Mouse (Mus musculus) thymus, postnatal 4 days (tissue): ENCODE data around the gene Pou2f3.

Experiments
- DNase-seq: peaks from one replicate; pipeline ENCODE4 v3.0.0; 2021

The Pou2f3 gene

GRCm38 (mm10) chr9:43230886-43231285 lies 20.7 kb upstream of the Pou2f3 start:
- no peak for DNase-seq

- DNase-seq, result no peak
Observed at GRCm38 (mm10) chr9:43229962-43230361, 19.8 kb upstream of the Pou2f3 start.

- DNase-seq, result no peak
Observed at GRCm38 (mm10) chr9:43229398-43229895, 19.3 kb upstream of the Pou2f3 start.

DNA sequence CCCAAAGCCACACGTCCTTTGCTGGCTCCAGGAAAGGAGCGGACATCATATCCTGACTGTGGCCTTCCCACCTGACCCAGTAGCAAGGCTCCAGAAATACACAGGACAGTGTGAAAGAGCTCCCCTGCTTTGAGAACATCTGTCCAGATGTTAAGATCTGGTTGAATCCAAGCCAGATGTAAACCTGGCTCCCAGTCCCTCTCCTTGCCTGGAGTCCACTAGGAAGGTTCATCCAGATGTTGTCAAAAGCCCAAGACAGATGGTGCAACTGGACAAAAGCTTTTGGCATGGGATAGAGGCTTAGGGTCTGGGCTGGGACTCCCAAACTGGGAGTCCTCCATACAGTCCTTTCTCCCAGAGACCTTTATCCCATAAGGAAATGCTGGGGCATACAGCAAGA lies 18.6 kb upstream of the Pou2f3 start:
- DNase-seq, result no peak

DNA sequence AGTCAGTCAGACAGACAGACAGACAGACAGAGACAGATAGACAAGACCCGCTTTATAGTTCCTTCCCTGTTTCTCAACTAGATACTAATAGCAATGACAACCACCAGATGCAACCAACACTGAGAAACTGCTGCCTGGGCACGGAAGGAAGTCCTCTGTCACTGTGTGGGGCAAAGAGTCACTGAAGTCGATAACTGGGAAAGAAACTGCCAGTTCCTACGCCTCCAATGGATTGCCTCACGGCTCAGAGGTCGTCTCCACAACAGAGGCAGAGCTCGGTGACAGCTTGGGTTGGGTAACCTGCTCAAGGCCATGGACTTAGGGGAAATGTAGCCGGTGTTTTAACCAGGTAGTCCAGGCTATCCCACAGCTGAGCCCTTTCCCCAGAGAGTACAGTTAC lies 17.5 kb upstream of the Pou2f3 start:
- DNase-seq, result no peak

DNA sequence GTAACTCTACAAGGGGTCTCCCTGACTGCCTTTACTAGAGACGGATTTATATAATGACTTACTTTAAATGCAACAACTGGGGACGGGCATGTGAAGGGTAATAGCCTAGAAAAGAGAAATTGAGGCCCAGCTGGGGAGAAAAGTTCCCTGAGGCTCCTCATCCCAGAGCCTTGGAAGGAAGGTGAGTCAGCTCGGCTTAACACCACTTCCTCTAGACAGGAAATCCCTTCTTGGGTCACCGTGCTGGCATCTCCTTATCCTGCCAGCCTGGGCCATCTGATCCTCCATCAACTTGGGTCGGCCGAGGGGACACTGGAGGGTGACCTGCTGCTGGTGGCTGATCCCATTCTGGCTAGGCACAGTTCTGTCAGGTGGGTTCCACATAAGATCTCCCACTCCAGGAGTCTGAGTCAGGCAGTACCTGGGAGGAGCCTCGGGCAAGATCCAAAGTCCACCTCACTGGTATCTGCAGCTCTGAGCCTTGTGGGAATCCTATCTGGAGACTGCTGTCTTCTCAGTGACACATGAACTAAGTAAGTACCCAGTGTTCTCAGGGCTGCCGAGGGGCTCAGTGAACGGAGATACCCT lies 16.5 kb upstream of the Pou2f3 start:
- no peak for DNase-seq

- DNase-seq, result no peak
Observed at GRCm38 (mm10) chr9:43225481-43225880, 15.3 kb upstream of the Pou2f3 start.

GRCm38 (mm10) chr9:43224771-43225355 lies 14.7 kb upstream of the Pou2f3 start:
- DNase-seq, result no peak

- DNase-seq, result no peak
Observed at GRCm38 (mm10) chr9:43222429-43222715, 12.2 kb upstream of the Pou2f3 start.

DNA sequence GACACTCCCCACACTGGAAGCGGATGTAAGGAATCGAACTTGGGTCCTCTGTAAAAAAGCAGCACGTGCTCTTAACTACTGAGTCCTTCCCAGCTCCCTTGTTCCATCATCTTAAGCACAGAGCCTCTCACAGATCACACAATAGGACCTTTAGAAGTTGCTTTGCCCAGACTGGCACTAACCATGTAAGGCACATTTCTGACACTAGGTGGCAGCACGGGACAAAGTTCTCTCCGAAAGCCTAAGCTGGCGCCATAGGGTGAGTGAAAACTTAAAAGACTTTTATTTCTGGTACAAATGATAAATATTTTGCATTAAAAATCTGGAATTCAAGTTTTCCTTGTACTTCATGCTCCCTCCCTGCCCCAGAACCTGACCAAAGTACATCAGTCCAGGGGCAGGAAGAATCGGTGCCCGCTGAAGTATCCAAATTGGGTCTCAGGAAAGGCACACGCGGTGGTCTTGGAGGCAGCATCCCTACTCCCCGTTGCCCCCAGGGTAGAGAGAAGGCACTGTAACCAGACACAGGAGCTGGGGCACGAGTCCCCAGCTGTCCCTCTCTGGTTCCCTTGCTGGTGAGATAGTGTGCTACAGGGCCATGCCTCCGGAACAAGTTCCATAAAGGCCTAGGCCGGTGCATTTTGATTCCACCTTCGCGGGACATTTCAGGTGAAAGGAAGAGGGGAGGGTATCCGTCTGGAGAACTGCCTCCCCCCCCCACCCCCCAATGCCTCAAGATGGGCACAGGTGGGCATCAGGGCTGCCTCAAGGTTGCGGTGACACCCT lies 11.7 kb upstream of the Pou2f3 start:
- DNase-seq, result peak; percentile 88

GRCm38 (mm10) chr9:43210771-43211450 lies 742 bp upstream of the Pou2f3 start:
- DNase-seq, result peak; percentile 55

DNA sequence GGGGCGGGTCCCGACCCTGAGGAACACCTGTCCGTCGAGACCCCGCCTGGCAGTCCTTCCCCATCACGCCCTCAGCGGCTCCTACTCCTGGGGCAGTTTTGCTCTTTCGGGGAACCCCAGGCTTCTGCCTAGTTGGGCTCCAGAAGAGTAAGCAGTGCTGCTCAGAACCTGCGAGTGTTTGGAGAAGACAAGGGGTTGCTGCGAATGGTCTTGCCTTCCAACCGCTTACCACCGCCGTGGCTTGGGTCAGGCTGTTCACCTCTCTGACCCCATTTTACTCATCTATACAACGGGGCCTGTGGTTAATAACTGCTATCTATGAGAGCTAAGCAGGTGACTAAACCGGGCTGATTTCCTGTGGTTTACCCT lies 4.2 kb downstream of the Pou2f3 start:
- DNase-seq, result no peak

DNA sequence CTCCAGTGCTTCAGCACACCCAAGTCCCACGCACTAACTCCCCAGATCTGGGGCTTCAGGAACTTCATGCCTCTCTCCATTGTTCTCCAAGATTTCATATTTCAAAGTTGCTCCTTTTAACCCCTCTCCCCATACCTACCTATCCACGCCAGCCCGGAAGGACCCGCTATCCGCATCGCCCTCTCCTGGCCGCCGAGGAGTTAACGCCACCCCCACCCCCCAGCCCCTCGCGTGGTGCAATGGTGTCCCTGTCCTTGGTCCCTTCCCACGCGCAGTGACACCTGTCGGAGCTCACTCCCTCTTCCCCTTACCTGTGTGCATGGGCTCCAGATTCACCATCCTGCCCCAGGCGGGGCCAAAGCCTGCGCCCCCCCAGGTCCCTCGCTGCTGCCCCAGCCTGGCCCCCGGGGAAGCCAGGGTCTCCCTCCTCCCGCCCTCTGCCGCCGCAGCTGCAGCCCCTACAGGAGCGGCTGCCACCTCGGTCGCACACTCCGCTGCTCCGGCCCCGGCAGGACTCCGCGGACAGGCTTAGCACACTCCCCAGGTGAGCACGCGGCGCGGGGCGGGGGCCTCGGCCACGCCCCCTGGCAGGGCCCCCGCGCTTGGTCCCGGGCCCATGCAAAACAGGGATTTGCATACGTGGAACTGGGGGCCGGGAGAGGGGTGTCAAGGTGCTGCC lies 4.7 kb downstream of the Pou2f3 start:
- DNase-seq, result peak; percentile 18

GRCm38 (mm10) chr9:43200212-43200611 lies 10.0 kb downstream of the Pou2f3 start:
- no peak for DNase-seq

GRCm38 (mm10) chr9:43194001-43194400 lies 16.2 kb downstream of the Pou2f3 start:
- no peak for DNase-seq

- DNase-seq, result no peak
Observed at GRCm38 (mm10) chr9:43191561-43191960, 18.6 kb downstream of the Pou2f3 start.

- no peak for DNase-seq
Observed at GRCm38 (mm10) chr9:43189021-43189356, 21.2 kb downstream of the Pou2f3 start.

DNA sequence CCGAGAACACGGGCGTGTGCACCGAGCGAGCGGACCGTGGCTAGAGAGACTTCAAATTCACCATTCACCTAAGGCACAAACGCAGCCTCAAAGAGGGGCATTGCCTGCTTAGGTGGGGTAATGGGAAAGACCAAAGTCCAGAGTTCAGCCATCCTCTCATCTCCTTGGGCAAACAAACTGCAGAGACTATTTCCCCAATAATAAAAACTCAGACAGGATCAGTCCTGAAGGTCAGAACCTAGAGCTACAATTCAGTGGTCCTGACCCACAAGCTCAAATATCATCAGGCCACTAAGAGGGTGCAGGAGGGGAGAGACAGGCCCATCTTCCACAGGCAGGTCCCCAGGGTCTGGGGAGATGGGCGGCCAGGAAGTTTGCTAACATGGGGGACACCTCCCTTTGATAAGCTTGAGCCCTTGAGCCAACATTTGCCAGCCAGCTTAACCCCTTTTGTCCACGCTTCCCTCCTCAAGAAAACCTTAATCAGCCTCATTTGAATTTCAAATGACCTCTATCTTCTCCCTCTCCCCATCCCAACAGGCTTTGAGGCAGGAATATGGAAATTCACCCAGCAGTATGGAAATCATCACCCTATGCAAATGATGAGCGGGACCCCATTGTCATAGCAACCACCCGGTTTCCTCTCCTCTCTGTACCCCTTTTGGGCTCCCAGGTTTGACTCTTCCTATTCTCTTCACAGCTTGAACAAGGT lies 21.7 kb downstream of the Pou2f3 start:
- no peak for DNase-seq

DNA sequence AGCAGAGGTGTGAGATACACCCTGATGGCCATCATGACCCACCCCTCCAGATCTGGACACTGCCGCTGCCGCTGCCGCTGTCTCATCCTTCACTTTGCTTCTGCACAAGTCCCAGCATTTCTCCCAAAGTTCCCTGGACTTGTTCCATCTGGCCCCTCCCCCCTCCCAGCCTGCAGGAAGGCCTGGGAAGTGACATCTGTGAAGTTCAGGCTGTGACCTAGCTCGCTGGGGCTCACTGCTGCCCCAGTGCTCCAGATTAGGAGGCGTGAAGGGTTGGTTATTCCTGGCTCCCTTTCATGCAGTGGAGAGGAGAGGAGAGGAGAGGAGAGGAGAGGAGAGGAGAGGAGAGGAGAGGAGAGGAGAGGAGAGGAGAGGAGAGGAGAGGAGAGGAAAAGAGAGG lies 30.6 kb downstream of the Pou2f3 start:
- DNase-seq, result no peak

GRCm38 (mm10) chr9:43178172-43178571 lies 32.0 kb downstream of the Pou2f3 start:
- no peak for DNase-seq

- DNase-seq, result no peak
Observed at GRCm38 (mm10) chr9:43167081-43167480, 43.1 kb downstream of the Pou2f3 start.

DNA sequence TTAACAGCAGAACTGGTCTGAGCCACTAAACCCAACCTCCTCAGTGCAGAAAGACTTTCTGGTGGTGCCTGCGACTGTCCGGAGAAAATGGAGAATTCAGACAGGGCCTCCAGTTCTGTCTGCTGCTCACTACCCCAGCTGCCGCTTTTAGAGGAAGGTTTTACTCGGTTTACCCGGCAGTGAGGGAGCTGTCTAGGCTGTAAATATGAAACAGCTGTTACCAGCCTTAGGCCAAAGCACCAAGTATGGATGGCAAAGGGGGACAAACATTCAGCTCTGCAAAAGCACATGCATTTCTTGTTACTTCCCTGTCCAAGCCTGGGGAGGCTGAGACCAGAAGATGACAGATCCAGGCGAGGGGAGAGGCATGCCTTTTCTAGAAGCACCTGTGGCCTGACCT lies 43.8 kb downstream of the Pou2f3 start:
- no peak for DNase-seq

DNA sequence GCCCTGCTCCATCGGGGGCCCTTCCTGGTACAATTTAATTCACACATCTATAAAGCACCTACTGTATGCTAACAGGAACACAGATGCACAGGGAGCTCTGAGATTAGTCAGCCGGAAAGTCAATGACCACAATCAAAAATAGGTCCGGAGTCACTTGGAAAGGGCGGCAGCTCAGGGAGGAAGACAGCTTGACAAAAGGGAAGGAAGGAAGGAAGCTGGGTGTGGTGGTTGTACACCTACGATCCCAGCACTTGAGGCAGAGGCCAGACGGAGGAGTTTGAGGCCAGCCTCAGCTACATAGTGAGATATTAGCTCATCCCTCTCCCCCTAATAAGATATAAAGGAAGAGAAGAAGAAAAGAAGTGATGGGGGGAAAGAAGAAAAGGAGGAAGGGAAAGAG lies 54.2 kb downstream of the Pou2f3 start:
- DNase-seq, result no peak
